ENCODE assay signal across 1 mouse cellular context in the genomic region with DNA sequence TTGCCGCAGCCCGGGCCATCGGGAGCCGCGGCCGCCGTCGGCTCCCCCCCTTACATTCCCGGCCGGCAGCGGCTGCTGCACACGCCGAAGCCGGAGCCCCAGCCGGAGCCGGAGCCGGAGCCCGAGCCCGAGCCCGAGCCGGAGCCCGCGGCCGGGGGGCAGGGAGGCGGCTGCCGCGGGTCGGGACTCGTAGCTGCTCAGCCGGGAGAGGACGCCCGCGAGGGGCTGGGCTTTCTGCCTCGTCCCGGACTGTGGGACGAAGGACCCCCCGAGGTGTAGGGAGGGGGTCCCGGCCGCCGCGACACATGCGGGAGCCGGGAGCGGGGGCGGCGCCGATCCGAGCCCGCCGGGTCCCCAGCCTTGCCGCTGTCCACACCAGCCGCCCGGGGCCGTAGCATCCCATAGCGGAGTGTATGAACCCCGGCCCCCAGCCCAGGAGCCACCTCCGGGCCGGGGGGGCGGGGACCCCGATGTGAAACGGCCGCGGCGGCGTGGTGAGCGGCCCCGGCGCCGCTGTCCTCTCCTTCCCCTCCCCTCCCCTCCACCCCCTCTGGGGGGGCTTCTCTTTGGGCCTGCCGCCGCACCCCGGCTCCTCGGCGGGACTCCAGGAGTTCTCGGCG.
TF ChIP-seq lines count a peak whose summit lies in the region.

TSS of gene Fbxw7 (plus strand) at position 507 of the 620 bp plus-strand sequence.

TF ChIP-seq in CH12.LX, 34 proteins besides CTCF, POLR2A, EP300 and RAD21 (continued from another document):
- no peak for TF ChIP-seq RCOR1 (conservative IDR thresholded peaks at IDR 0.05; ENCODE audit: low read depth, low read length)
